8 mouse cellular contexts compared by ENCODE assay signal in genomic region chr9:44130581-44131275, GRCm38 (mm10). TPM values are rescaled to one million over a fixed set of nuclear protein-coding genes. Genes with fewer than 3 reads are reported as not detected.
A peak's percentile ranks its signal among the peaks of the same experiment; 100 is the strongest.
DNase-seq lines count a peak whose midpoint lies in the region; ATAC-seq and TF ChIP-seq lines count a peak whose summit lies in the region.

No protein-coding gene starts in this region.

- WGBS in intestine, embryonic 14.5 days: 25% methylated on average over 19 of the region's 19 CpGs
- WGBS in liver, embryonic 16.5 days (ENCODE audit: insufficient replicate concordance): 21% methylated on average over 18 of the region's 19 CpGs
- WGBS in olfactory bulb, adult 2 months: 47% methylated on average over 19 of the region's 19 CpGs

- H3K4me3 ChIP-seq in intestine, embryonic 14.5 days (ENCODE audit: low read depth, low read length): no peak overlapping the region
- H3K4me3 ChIP-seq in liver, embryonic 16.5 days (ENCODE audit: low read depth, low read length): no peak overlapping the region
- peak overlapping the region; percentile 4; the same call in 1 of the 2 replicates for H3K4me3 ChIP-seq in olfactory bulb, adult 2 months (ENCODE audit: insufficient read depth, low read depth, low read length)

- TF ChIP-seq POLR2A in olfactory bulb, adult 2 months (IDR thresholded peaks at IDR 0.05; ENCODE audit: insufficient read depth, low read depth, low read length): no peak

- ATAC-seq in activated CD4-positive, CD25-positive, alpha-beta regulatory T cell, adult 4 months: peak; percentile 20
- ATAC-seq in intestine, embryonic 14.5 days (replicated peaks; ENCODE audit: low FRiP score, low TSS enrichment, low read depth): peak; percentile 20
- peak; percentile 41 for ATAC-seq in liver, embryonic 16.5 days (ENCODE audit: low read depth)

- H3K27ac ChIP-seq in intestine, embryonic 14.5 days (ENCODE audit: low read depth): peak overlapping the region; percentile 89
- 0 out of 2 replicates have a peak overlapping the region, but pooled peaks have one; percentile 17 for H3K27ac ChIP-seq in liver, embryonic 16.5 days (ENCODE audit: low read length)
- H3K27ac ChIP-seq in olfactory bulb, adult 2 months (ENCODE audit: insufficient read depth, low read depth, low read length): peak overlapping the region; percentile 18; the same call in 1 of the 2 replicates

- DNase-seq in CD4-positive helper T cell, adult 2 months (ENCODE audit: low read depth, low spot score): peak; percentile 49
- peak; percentile 47 for DNase-seq in gastrocnemius, postnatal 25 days
- DNase-seq in intestine, embryonic 14.5 days (ENCODE audit: low spot score): no peak
- no peak for DNase-seq in T-cell, adult 2 months (ENCODE audit: low spot score)
- no peak for DNase-seq in layer of hippocampus, postnatal 10 days (ENCODE audit: low spot score in 2 of 2)

- no peaks in the 10 kb centered on the region for H3K36me3 ChIP-seq in intestine, embryonic 14.5 days (ENCODE audit: control insufficient read depth, insufficient read depth, low read length)
- H3K36me3 ChIP-seq in liver, embryonic 16.5 days (ENCODE audit: control insufficient read depth, insufficient read depth): no peaks in the 10 kb centered on the region

- peak overlapping the region; percentile 43; the same call in 1 of the 2 replicates for H3K9ac ChIP-seq in intestine, embryonic 14.5 days (ENCODE audit: low read length)
- no peak overlapping the region for H3K9ac ChIP-seq in liver, embryonic 16.5 days (ENCODE audit: low read depth, low read length)

- peak overlapping the region; percentile 81 for H3K4me2 ChIP-seq in intestine, embryonic 14.5 days (ENCODE audit: low read length)
- H3K4me2 ChIP-seq in liver, embryonic 16.5 days (ENCODE audit: low read depth, low read length): peak overlapping the region; percentile 57

- TF ChIP-seq CTCF in olfactory bulb, adult 2 months (IDR thresholded peaks at IDR 0.05; ENCODE audit: insufficient read depth, low read depth, low read length): no peak

- no peaks in the 10 kb centered on the region for H3K9me3 ChIP-seq in intestine, embryonic 14.5 days (ENCODE audit: control insufficient read depth, low read length)
- no peaks in the 10 kb centered on the region for H3K9me3 ChIP-seq in liver, embryonic 16.5 days (replicated peaks; ENCODE audit: control insufficient read depth, low read length)

- H3K4me1 ChIP-seq in intestine, embryonic 14.5 days (replicated peaks; ENCODE audit: control insufficient read depth, insufficient read depth, low read length): peaks cover 51% of the 10 kb centered on the region
- peaks cover 15% of the 10 kb centered on the region for H3K4me1 ChIP-seq in liver, embryonic 16.5 days (ENCODE audit: control insufficient read depth, low read depth, low read length)
- H3K4me1 ChIP-seq in olfactory bulb, adult 2 months (ENCODE audit: control insufficient read depth, insufficient read depth, low read length): peaks cover 40% of the 10 kb centered on the region

- H3K27me3 ChIP-seq in intestine, embryonic 14.5 days (replicated peaks; ENCODE audit: control insufficient read depth, insufficient read depth, low read length): peaks cover 15% of the 10 kb centered on the region; the same call in 1 of the 2 replicates
- H3K27me3 ChIP-seq in liver, embryonic 16.5 days (ENCODE audit: control insufficient read depth, insufficient read depth, low read depth, low read length): peaks cover 70% of the 10 kb centered on the region

RNA-seq across cellular contexts. Expression of gene Mcam, which starts 3.5 kb away (rescaled TPM):
- polyA plus RNA-seq in activated CD4-positive, CD25-positive, alpha-beta regulatory T cell, adult 4 months (2017; shearing (Covaris generic)): under 1 TPM in 1 of 2 experiments, not detected in 1; 0.16 TPM
- 10 to 100 TPM; 31.2 to 32.4 TPM for total RNA-seq in gastrocnemius, postnatal 25 days (2021)
- polyA plus RNA-seq in intestine, embryonic 14.5 days (2014; fragmentation: Nextera tagmentation; extraction: Ambion mirVana): 47.9 and 49.7 TPM in 2 replicates
- 4.5 and 5.6 TPM in 2 replicates for polyA plus RNA-seq in liver, embryonic 16.5 days (2015; fragmentation: Nextera tagmentation; extraction: Ambion mirVana)
- polyA plus RNA-seq in olfactory bulb, adult 2 months (2012; ENCODE audit: insufficient read depth, insufficient read length, low replicate concordance, missing spikeins): not detected in 2 replicates
- total RNA-seq in layer of hippocampus, postnatal 10 days (2021): 10 to 100 TPM; 18.8 to 21.8 TPM

RNA-seq across cellular contexts. Expression of gene Rnf26, which starts 17.4 kb away (rescaled TPM):
- polyA plus RNA-seq in activated CD4-positive, CD25-positive, alpha-beta regulatory T cell, adult 4 months (2017; shearing (Covaris generic)): 1 to 10 TPM; 3.2 to 7.9 TPM
- total RNA-seq in gastrocnemius, postnatal 25 days (2021): 1 to 10 TPM; 2.9 TPM
- 70.2 and 75.7 TPM in 2 replicates for polyA plus RNA-seq in intestine, embryonic 14.5 days (2014; fragmentation: Nextera tagmentation; extraction: Ambion mirVana)
- polyA plus RNA-seq in liver, embryonic 16.5 days (2015; fragmentation: Nextera tagmentation; extraction: Ambion mirVana): 27.1 and 32.3 TPM in 2 replicates
- 257 TPM in 1 of 2 replicates, not detected in the other for polyA plus RNA-seq in olfactory bulb, adult 2 months (2012; ENCODE audit: insufficient read depth, insufficient read length, low replicate concordance, missing spikeins)
- 10 to 100 TPM; 30.5 to 30.6 TPM for total RNA-seq in layer of hippocampus, postnatal 10 days (2021)

RNA-seq across cellular contexts. Expression of gene Gm49380, which starts 17.4 kb away (rescaled TPM):
- not detected for polyA plus RNA-seq in activated CD4-positive, CD25-positive, alpha-beta regulatory T cell, adult 4 months (2017; shearing (Covaris generic))
- 1 to 10 TPM in 1 of 2 experiments, under 1 TPM in 1; 0.82 to 2.4 TPM for total RNA-seq in gastrocnemius, postnatal 25 days (2021)
- 0.14 and 0.36 TPM in 2 replicates for polyA plus RNA-seq in intestine, embryonic 14.5 days (2014; fragmentation: Nextera tagmentation; extraction: Ambion mirVana)
- polyA plus RNA-seq in liver, embryonic 16.5 days (2015; fragmentation: Nextera tagmentation; extraction: Ambion mirVana): 0.07 TPM in 1 of 2 replicates, not detected in the other
- not detected in 2 replicates for polyA plus RNA-seq in olfactory bulb, adult 2 months (2012; ENCODE audit: insufficient read depth, insufficient read length, low replicate concordance, missing spikeins)
- under 1 TPM in 1 of 2 experiments, not detected in 1; 0.43 TPM for total RNA-seq in layer of hippocampus, postnatal 10 days (2021)

RNA-seq across cellular contexts. Expression of gene C1qtnf5, which starts 23.7 kb away (rescaled TPM):
- not detected for polyA plus RNA-seq in activated CD4-positive, CD25-positive, alpha-beta regulatory T cell, adult 4 months (2017; shearing (Covaris generic))
- total RNA-seq in gastrocnemius, postnatal 25 days (2021): 10 to 100 TPM in 1 of 2 experiments, 1 to 10 TPM in 1; 8.0 to 13.6 TPM
- 3.2 and 3.4 TPM in 2 replicates for polyA plus RNA-seq in intestine, embryonic 14.5 days (2014; fragmentation: Nextera tagmentation; extraction: Ambion mirVana)
- 0.29 and 0.52 TPM in 2 replicates for polyA plus RNA-seq in liver, embryonic 16.5 days (2015; fragmentation: Nextera tagmentation; extraction: Ambion mirVana)
- polyA plus RNA-seq in olfactory bulb, adult 2 months (2012; ENCODE audit: insufficient read depth, insufficient read length, low replicate concordance, missing spikeins): not detected in 2 replicates
- 10 to 100 TPM; 16.0 to 17.6 TPM for total RNA-seq in layer of hippocampus, postnatal 10 days (2021)

RNA-seq across cellular contexts. Expression of gene Mfrp, which starts 29.2 kb away (rescaled TPM):
- not detected for polyA plus RNA-seq in activated CD4-positive, CD25-positive, alpha-beta regulatory T cell, adult 4 months (2017; shearing (Covaris generic))
- not detected for total RNA-seq in gastrocnemius, postnatal 25 days (2021)
- polyA plus RNA-seq in intestine, embryonic 14.5 days (2014; fragmentation: Nextera tagmentation; extraction: Ambion mirVana): 0.18 TPM in 1 of 2 replicates, not detected in the other
- polyA plus RNA-seq in liver, embryonic 16.5 days (2015; fragmentation: Nextera tagmentation; extraction: Ambion mirVana): 0.04 TPM in 1 of 2 replicates, not detected in the other
- not detected in 2 replicates for polyA plus RNA-seq in olfactory bulb, adult 2 months (2012; ENCODE audit: insufficient read depth, insufficient read length, low replicate concordance, missing spikeins)
- total RNA-seq in layer of hippocampus, postnatal 10 days (2021): 1 to 10 TPM in 1 of 2 experiments, not detected in 1; 2.4 TPM

Comparison
In these comparisons a context has a peak if more than half of its experiments do, and no peak if none do; other contexts are left out.
1. DNase-seq: peak in CD4-positive helper T cell, adult 2 months (single experiment) and gastrocnemius, postnatal 25 days (single experiment); none in intestine, embryonic 14.5 days (single experiment), T-cell, adult 2 months (single experiment) and layer of hippocampus, postnatal 10 days (0 of 2).
2. H3K27ac ChIP-seq: peak in every context shown above with its lines; median percentile 89 in intestine, embryonic 14.5 days; 18 in olfactory bulb, adult 2 months; 17 in liver, embryonic 16.5 days.
3. Peak in every context shown above with its lines, with median percentiles within 50 percentile points of each other: ATAC-seq.